Mouse (Mus musculus) cortical plate, adult 2 months (tissue): Measurements from ENCODE around the gene Mllt3.

Source experiments
- CTCF ChIP-seq: fragments of 200-500 bp; IDR thresholded peaks from 2 replicates; pipeline ENCODE4 v1.5.1; 2011; ENCODE audit warnings: mild to moderate bottlenecking, control low read depth, low read length; ENCODE audit not compliant: insufficient read depth; ENCODE audit errors: extremely low read depth
- POLR2A ChIP-seq: fragments of 200-500 bp; IDR thresholded peaks from 2 replicates; pipeline ENCODE4 v1.6.1; 2011; ENCODE audit warnings: mild to moderate bottlenecking, low read length, control low read depth; ENCODE audit not compliant: insufficient read depth; ENCODE audit errors: extremely low read depth

GRCm38 (mm10) chr4:87949451-87949850, 83.7 kb downstream of the Mllt3 start:
- TF ChIP-seq CTCF (no peak), POLR2A (no peak)
